Mouse (Mus musculus) forebrain, postnatal 0 days (tissue): ENCODE data around the gene Slc16a1. TPM values are rescaled to one million over a fixed set of nuclear protein-coding genes. Genes with fewer than 3 reads are reported as not detected.

Experiments
- ATAC-seq: fragments of 200-750 bp; cut with Nextera tagmentation; 2 replicates; pipeline ENCODE4 v1.8.0; 2017; ENCODE audit warnings: mild to moderate bottlenecking, moderate library complexity
- DNase-seq: peaks from one replicate; pipeline ENCODE4 v3.0.0-alpha.2; 2015
- H3K27ac ChIP-seq: fragments of 300-500 bp; sonication (generic); 2 replicates; pipeline ENCODE4 v1.5.1; 2014; ENCODE audit warnings: low read depth, mild to moderate bottlenecking, antibody characterized with exemption, low read length, moderate library complexity, mixed read lengths
- H3K27me3 ChIP-seq: fragments of 300-500 bp; sonication (generic); 2 replicates; pipeline ENCODE4 v1.6.1; 2014; ENCODE audit warnings: mild to moderate bottlenecking, low read length, mixed read lengths; ENCODE audit not compliant: insufficient read depth
- H3K36me3 ChIP-seq: fragments of 300-500 bp; sonication (generic); 2 replicates; pipeline ENCODE4 v1.6.1; 2014; ENCODE audit warnings: mild to moderate bottlenecking, moderate library complexity; ENCODE audit not compliant: insufficient read depth
- H3K4me1 ChIP-seq: fragments of 300-500 bp; sonication (generic); 2 replicates; pipeline ENCODE4 v1.6.1; 2014; ENCODE audit warnings: antibody characterized with exemption; ENCODE audit not compliant: insufficient read depth
- H3K4me2 ChIP-seq: fragments of 300-500 bp; sonication (generic); 2 replicates; pipeline ENCODE4 v1.6.1; 2014; ENCODE audit warnings: low read depth, mild to moderate bottlenecking, moderate library complexity
- H3K4me3 ChIP-seq: fragments of 300-500 bp; sonication (generic); 2 replicates; pipeline ENCODE4 v1.5.1; 2014; ENCODE audit warnings: low read depth, low read length, mixed read lengths
- H3K9ac ChIP-seq: fragments of 300-500 bp; sonication (generic); 2 replicates; pipeline ENCODE4 v1.6.1; 2014; ENCODE audit warnings: mild to moderate bottlenecking
- H3K9me3 ChIP-seq: fragments of 300-500 bp; sonication (generic); 2 replicates; pipeline ENCODE4 v1.6.1; 2016; ENCODE audit warnings: low read length
- CTCF ChIP-seq: sonication (generic); IDR thresholded peaks from 2 replicates; pipeline ENCODE4 v1.5.1; 2016; ENCODE audit warnings: antibody characterized with exemption, control low read depth, low read depth
- WGBS: fragments of 180-500 bp; shearing (Covaris S2); extraction: QIAGEN DNeasy Blood & Tissue Kit; methylation state at CpG from one replicate; pipeline ENCODE4 v1.1.7; 2014; 5-methylcytosine and 5-hydroxymethylcytosine counted together
- polyA plus RNA-seq: library from polyadenylated mRNA; unstranded; fragments of >200 nt; fragmentation: Nextera tagmentation; extraction: Ambion mirVana; gene quantifications from 2 replicates; pipeline ENCODE4 v1.2.1, GENCODE M21; 2015
- total RNA-seq: library from RNA; depleted of rRNA; stranded (reverse); fragments of >200 nt; gene quantifications from 2 replicates; pipeline ENCODE4 v1.2.3, GENCODE M21; 2014

Slc16a1 gene
- total and polyA plus RNA-seq, 2 experiments from 2014 or later, result 20.2 to 33.4 TPM

- DNase-seq (no peak), ATAC-seq (no peak)
- H3K36me3 ChIP-seq, result no peaks in the 10 kb centered on the region
- WGBS, result 88% methylated on average over 4 of the region's 4 CpGs
- H3K9ac ChIP-seq, result no peak overlapping the region
- H3K4me3 ChIP-seq, result no peak overlapping the region
- no peak overlapping the region for H3K4me2 ChIP-seq
- no peaks in the 10 kb centered on the region for H3K27me3 ChIP-seq
- H3K9me3 ChIP-seq, result no peaks in the 10 kb centered on the region
- TF ChIP-seq CTCF, result no peak
- H3K4me1 ChIP-seq, result peaks cover 6% of the 10 kb centered on the region; the same call in 1 of the 2 replicates
- H3K27ac ChIP-seq, result no peak overlapping the region
Measured at GRCm38 (mm10) chr3:104673642-104674328, 35.3 kb downstream of the Slc16a1 start.

GRCm38 (mm10) chr3:104674329-104675220, 36.1 kb downstream of the Slc16a1 start:
- no peak for TF ChIP-seq CTCF
- Histone ChIP-seq H3K9me3 (no peaks in the 10 kb centered on the region), H3K9ac (peak overlapping the region; percentile 48), H3K4me3 (peak overlapping the region; percentile 35), H3K4me2 (peak overlapping the region; percentile 61), H3K4me1 (peaks cover 6% of the 10 kb centered on the region; the same call in 1 of the 2 replicates), H3K36me3 (no peaks in the 10 kb centered on the region), H3K27ac (no peak overlapping the region), H3K27me3 (no peaks in the 10 kb centered on the region)
- no peak for DNase-seq
- WGBS, result 41% methylated on average over 14 of the region's 14 CpGs
- peak; percentile 6; the same call in 1 of the 2 replicates for ATAC-seq

GRCm38 (mm10) chr3:104675258-104675851, 36.9 kb downstream of the Slc16a1 start:
- TF ChIP-seq CTCF, result peak; percentile 86

GRCm38 (mm10) chr3:104677781-104678180, 39.3 kb downstream of the Slc16a1 start:
- no peak for DNase-seq
- whole genome bisulfite sequencing, result 94% methylated on average over 2 of the region's 2 CpGs
- Histone ChIP-seq H3K4me3 (no peak overlapping the region), H3K4me2 (no peak overlapping the region), H3K27me3 (no peaks in the 10 kb centered on the region), H3K9ac (no peak overlapping the region), H3K9me3 (no peaks in the 10 kb centered on the region), H3K27ac (no peak overlapping the region), H3K36me3 (no peaks in the 10 kb centered on the region), H3K4me1 (peaks cover 6% of the 10 kb centered on the region; the same call in 1 of the 2 replicates)
- ATAC-seq, result no peak
- TF ChIP-seq CTCF, result no peak

More at GRCm38 (mm10) chr3:104675258-104675851, 36.9 kb downstream of the Slc16a1 start:
- Histone ChIP-seq H3K27me3 (no peaks in the 10 kb centered on the region), H3K36me3 (no peaks in the 10 kb centered on the region), H3K27ac (no peak overlapping the region), H3K4me1 (peaks cover 6% of the 10 kb centered on the region; the same call in 1 of the 2 replicates), H3K4me2 (peak overlapping the region; percentile 61), H3K9ac (peak overlapping the region; percentile 48), H3K9me3 (no peaks in the 10 kb centered on the region), H3K4me3 (peak overlapping the region; percentile 35)
- DNase-seq, result peak; percentile 75
- 6% methylated on average over 23 of the region's 23 CpGs for WGBS
- ATAC-seq, result peak; percentile 85

GRCm38 (mm10) chr3:104678826-104679225, 40.4 kb downstream of the Slc16a1 start:
- Histone ChIP-seq H3K27me3 (no peaks in the 10 kb centered on the region), H3K9ac (no peak overlapping the region), H3K4me2 (no peak overlapping the region), H3K36me3 (no peaks in the 10 kb centered on the region), H3K4me3 (no peak overlapping the region), H3K27ac (peak overlapping the region; percentile 0; the same call in 1 of the 2 replicates), H3K9me3 (no peaks in the 10 kb centered on the region), H3K4me1 (peaks cover 6% of the 10 kb centered on the region; the same call in 1 of the 2 replicates)
- ATAC-seq (peak; percentile 34; the same call in 1 of the 2 replicates), DNase-seq (peak; percentile 36)
- WGBS, result 50% methylated on average over 8 of the region's 8 CpGs
- TF ChIP-seq CTCF, result no peak

- Histone ChIP-seq H3K9ac (no peak overlapping the region), H3K27me3 (no peaks in the 10 kb centered on the region), H3K27ac (no peak overlapping the region), H3K9me3 (no peaks in the 10 kb centered on the region), H3K4me2 (no peak overlapping the region), H3K4me3 (no peak overlapping the region), H3K36me3 (no peaks in the 10 kb centered on the region), H3K4me1 (no peaks in the 10 kb centered on the region)
- ATAC-seq (peak; percentile 80), DNase-seq (peak; percentile 88)
- 59% methylated on average over 11 of the region's 11 CpGs for WGBS
- peak; percentile 93 for TF ChIP-seq CTCF
Measured at GRCm38 (mm10) chr3:104682671-104683504, 44.4 kb downstream of the Slc16a1 start.
